Mouse (Mus musculus): ENCODE data around the gene Rhoa.

GRCm38 (mm10) chr9:108263690-108264190 is 42.2 kb upstream of the Rhoa start, which contains the start of gene Dag1:
- TF ChIP-seq CTCF (conservative IDR thresholded peaks at IDR 0.05; ENCODE audit: low read length) (no peak), POU5F1 (IDR thresholded peaks at IDR 0.05; ENCODE audit: borderline replicate concordance, low read length) (no peak)
